Comparison of ENCODE assay signal across 27 mouse cellular contexts in the genomic region with DNA sequence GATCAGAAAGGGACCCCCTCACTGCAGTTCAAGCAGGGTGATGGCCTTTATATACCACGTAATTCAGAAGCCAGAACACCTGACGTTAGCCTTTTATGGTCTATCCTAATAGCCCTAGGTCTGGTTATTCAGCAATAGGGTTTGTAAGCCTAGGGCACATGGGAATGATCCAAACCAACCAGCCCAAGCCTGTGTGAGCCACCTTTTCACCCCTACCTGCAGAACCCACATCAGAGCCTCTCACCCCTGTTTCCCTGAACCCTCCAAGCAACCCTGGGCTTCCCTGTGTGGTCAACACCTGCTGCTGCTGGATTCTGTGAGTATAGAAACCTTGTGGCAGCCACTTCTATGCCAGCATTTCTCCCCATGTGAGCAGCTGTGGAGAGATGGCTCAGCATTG. TPM values are rescaled to one million over a fixed set of nuclear protein-coding genes. Genes with fewer than 3 reads are reported as not detected.
"Had no signal": no experiment of that assay in that cellular context is flagged by ENCODE, and none has a peak within 500 bp of the region (broad histone marks: within the 10 kb centered on the region; RNA-seq: fewer than 3 reads in every experiment).

No protein-coding gene starts in this region.

- H3K36me3 ChIP-seq: liver, embryonic 13.5 days had no signal

- H3K4me2 ChIP-seq: liver, embryonic 13.5 days; midbrain, embryonic 11.5 days had no signal

- H3K27ac ChIP-seq: layer of hippocampus, adult 2 months; liver, embryonic 13.5 days had no signal

- H3K4me1 ChIP-seq: liver, embryonic 13.5 days had no signal

- DNase-seq: layer of hippocampus, adult 9-11 months; liver, embryonic 13.5 days; lung, adult 2 months; lung, postnatal 14 days; lung, postnatal 4 days; midbrain, embryonic 14.5 days; right cerebral cortex, adult 18-20 months; right cerebral cortex, postnatal 25 days; spleen, adult 18-20 months; thymus, adult 18-20 months; thymus, postnatal 36 days had no signal

- H3K9ac ChIP-seq: liver, embryonic 13.5 days had no signal

- H3K9me3 ChIP-seq: liver, embryonic 13.5 days had no signal

- H3K4me3 ChIP-seq: layer of hippocampus, adult 2 months; liver, embryonic 13.5 days had no signal

- ATAC-seq: intestine, postnatal 0 days had no signal

- H3K27me3 ChIP-seq: liver, embryonic 13.5 days had no signal

RNA-seq across cellular contexts. Expression of gene Olfr54, which starts 16.2 kb away (rescaled TPM):
- polyA plus RNA-seq: intestine, embryonic 14.5 days; intestine, postnatal 0 days; large intestine, adult 2 months; limb, embryonic 11.5 days; liver, adult 2 months; liver, embryonic 13.5 days; liver, embryonic 16.5 days; lung, adult 2 months; lung, embryonic 16.5 days; midbrain, embryonic 11.5 days; midbrain, embryonic 14.5 days; midbrain, postnatal 0 days; neural tube, embryonic 11.5 days; neural tube, embryonic 14.5 days; stomach, embryonic 16.5 days; testis, adult 2 months; urinary bladder, adult 2 months had no signal

RNA-seq across cellular contexts. Expression of gene Olfr1375, which starts 17.7 kb away (rescaled TPM):
- polyA plus RNA-seq: intestine, embryonic 14.5 days; intestine, postnatal 0 days; large intestine, adult 2 months; limb, embryonic 11.5 days; limb, embryonic 14.5 days; liver, adult 2 months; liver, embryonic 13.5 days; liver, embryonic 16.5 days; lung, adult 2 months; lung, embryonic 16.5 days; midbrain, embryonic 11.5 days; midbrain, embryonic 14.5 days; midbrain, postnatal 0 days; neural tube, embryonic 11.5 days; neural tube, embryonic 14.5 days; stomach, embryonic 16.5 days; testis, adult 2 months; urinary bladder, adult 2 months had no signal

RNA-seq across cellular contexts. Expression of gene Olfr51, which starts 26.8 kb away (rescaled TPM):
- polyA plus RNA-seq: intestine, embryonic 14.5 days; intestine, postnatal 0 days; large intestine, adult 2 months; limb, embryonic 11.5 days; limb, embryonic 14.5 days; liver, adult 2 months; liver, embryonic 13.5 days; liver, embryonic 16.5 days; lung, adult 2 months; lung, embryonic 16.5 days; midbrain, embryonic 11.5 days; midbrain, embryonic 14.5 days; midbrain, postnatal 0 days; neural tube, embryonic 11.5 days; neural tube, embryonic 14.5 days; stomach, embryonic 16.5 days; testis, adult 2 months; urinary bladder, adult 2 months had no signal

RNA-seq across cellular contexts. Expression of gene Olfr1377, which starts 48.5 kb away (rescaled TPM):
- polyA plus RNA-seq: intestine, embryonic 14.5 days; intestine, postnatal 0 days; large intestine, adult 2 months; limb, embryonic 11.5 days; limb, embryonic 14.5 days; liver, adult 2 months; liver, embryonic 13.5 days; liver, embryonic 16.5 days; lung, adult 2 months; lung, embryonic 16.5 days; midbrain, embryonic 11.5 days; midbrain, embryonic 14.5 days; midbrain, postnatal 0 days; neural tube, embryonic 11.5 days; neural tube, embryonic 14.5 days; stomach, embryonic 16.5 days; testis, adult 2 months; urinary bladder, adult 2 months had no signal
